Mouse (Mus musculus) left cerebral cortex, adult 2 months (tissue): ENCODE results near the gene Cog1. TPM values are rescaled to one million over a fixed set of nuclear protein-coding genes. Genes with fewer than 3 reads are reported as not detected.

Experiments used
- DNase-seq, 2 experiments: peaks; one replicate each; pipeline ENCODE4 v3.0.0; 2021 to 2022; ENCODE audit warnings: low spot score in 2 of 2, mixed read lengths in 1 of 2; ENCODE audit errors: extremely low spot score in 1 of 2
- H3K27ac ChIP-seq: fragments of 200-600 bp; 2 replicates; pipeline ENCODE4 v1.8.1; 2022
- H3K4me3 ChIP-seq: fragments of 200-600 bp; 2 replicates; pipeline ENCODE4 v1.8.1; 2022
- CTCF ChIP-seq: fragments of 200-600 bp; IDR thresholded peaks from 2 replicates; pipeline ENCODE4 v1.8.1; 2022; ENCODE audit warnings: antibody characterized with exemption, mild to moderate bottlenecking, moderate library complexity
- intact Hi-C: fragments of 180-260 bp; cut with DNase I; formaldehyde crosslinking; loops from one replicate; pipeline ENCODE4 v1.15.1; 2025
- long read RNA-seq, 2 experiments: library from polyadenylated mRNA; stranded (forward); transcript quantifications; one replicate each; pipeline ENCODE4 v2.0.0; 2021; ENCODE audit warnings: borderline mapping rate in 2 of 2
- total RNA-seq, 2 experiments: library from RNA; stranded (reverse); gene quantifications; 2 replicates each; pipeline ENCODE4 v1.2.3; 2021

Gene Cog1
- 10 to 100 TPM; 50.3 to 52.3 TPM for total RNA-seq
- long read RNA-seq, experiment 1, transcript Cog1-201 (14 exons, 3,935 nt) = major isoform, 80 of 148 reads
- long read RNA-seq, experiment 1, partial matches to known transcripts = 21 of 148 reads
- long read RNA-seq, experiment 1, other reads (novel, unspliced or antisense) = 47 of 148 reads
- long read RNA-seq, experiment 2, transcript Cog1-201 (14 exons, 3,935 nt) = major isoform, 38 of 129 reads
- long read RNA-seq, experiment 2, partial matches to known transcripts = 38 of 129 reads
- long read RNA-seq, experiment 2, other reads (novel, unspliced or antisense) = 53 of 129 reads

- H3K4me3 ChIP-seq = peak within 1 kb of the TSS; percentile 99
- intact Hi-C loops = loop anchor here (1.0 to 2.0 kb wide), 2 partner anchors 35 to 162 kb away; partner anchors contain the start of genes D11Wsu47e and Fam104a
- no peak for TF ChIP-seq CTCF
- no peak for DNase-seq
- peak within 1 kb of the TSS; percentile 99 for H3K27ac ChIP-seq
Measured at GRCm38 (mm10) chr11:113648690-113649352, at the start of gene Cog1. Cog1 (plus strand) TSS chr11:113649169.

GRCm38 (mm10) chr11:113600526-113601245, 48.3 kb upstream of the Cog1 start:
- intact Hi-C loops = no loop called here
- Histone ChIP-seq H3K27ac (no peak overlapping the region), H3K4me3 (no peak overlapping the region)
- DNase-seq = no peak
- no peak for TF ChIP-seq CTCF

DNA sequence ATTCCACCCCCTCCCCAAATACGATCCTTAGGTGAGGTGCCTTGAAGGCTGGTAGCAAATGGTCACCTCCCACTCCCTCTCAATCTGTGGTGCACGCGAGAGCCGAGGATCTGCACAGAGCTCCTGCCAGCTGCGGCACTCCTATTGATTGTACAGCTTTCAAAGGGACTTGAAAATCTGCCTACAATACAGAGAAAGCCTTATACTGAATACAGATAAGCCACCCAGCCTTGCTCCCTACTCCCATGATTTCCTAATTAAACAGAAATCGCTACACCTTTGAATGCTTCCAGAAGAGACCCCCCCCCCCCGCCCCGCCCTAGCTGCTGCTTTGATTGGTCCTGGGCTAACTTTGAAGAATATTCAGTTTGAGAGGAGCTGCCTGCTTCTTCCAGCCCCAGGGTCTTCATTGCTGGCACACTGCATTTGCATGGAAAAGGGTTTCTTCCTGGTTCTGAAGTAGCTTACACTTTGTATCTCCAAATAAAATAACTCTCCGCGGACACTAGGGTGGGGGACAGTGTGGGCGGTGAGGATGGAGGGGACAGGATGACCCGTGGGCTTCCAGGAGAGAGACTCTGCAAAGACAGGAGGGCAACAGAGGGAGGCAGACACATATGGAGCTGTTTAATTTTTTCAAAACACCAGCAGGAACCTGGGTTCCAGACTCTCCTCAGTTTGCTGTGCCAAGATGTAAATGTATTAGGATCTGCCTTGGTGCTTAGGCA, 47.2 kb upstream of the Cog1 start:
- Histone ChIP-seq H3K4me3 (no peak overlapping the region), H3K27ac (no peak overlapping the region)
- no peak for TF ChIP-seq CTCF
- intact Hi-C loops = no loop called here
- DNase-seq = no peak

DNA sequence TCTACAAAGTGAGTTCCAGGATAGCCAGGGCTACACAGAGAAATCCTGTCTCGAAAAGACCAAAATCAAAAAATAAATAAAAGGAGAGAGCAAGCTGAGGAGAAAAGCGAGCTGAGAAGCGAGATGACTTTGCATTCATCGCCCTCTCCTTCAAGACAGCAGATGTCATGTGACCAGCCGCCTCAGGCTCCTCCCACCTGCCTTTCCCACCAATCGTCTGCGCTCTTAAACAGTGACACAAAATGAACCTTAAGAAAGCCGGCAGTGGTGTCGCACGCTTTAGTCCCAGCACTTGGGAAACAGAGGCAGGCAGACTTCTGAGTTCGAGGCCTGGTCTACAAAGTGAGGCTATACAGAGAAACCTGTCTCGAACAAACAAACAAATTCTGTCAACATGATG, 41.4 kb upstream of the Cog1 start:
- DNase-seq = no peak
- TF ChIP-seq CTCF = no peak
- intact Hi-C loops = no loop called here
- no peak overlapping the region for H3K4me3 ChIP-seq
- no peak overlapping the region for H3K27ac ChIP-seq

DNA sequence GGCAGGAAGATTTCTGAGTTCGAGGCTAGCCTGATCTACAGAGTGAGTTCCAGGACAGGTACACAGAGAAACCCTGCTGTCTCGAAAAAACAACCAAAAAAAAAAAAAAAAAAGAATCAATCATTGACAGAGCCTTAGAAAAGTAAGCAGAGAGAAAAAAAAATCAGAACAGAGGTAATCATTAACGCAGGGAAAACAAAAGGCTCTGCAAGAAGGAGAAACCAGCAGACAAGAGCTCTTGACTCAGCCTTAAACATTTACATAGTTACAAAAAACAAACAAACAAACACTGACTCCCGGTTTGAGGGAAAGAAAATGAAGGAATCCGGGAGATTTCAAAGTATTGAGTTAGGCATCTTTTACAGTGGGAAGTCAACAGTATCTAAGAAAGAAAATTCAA, 39.4 kb upstream of the Cog1 start:
- Histone ChIP-seq H3K27ac (no peak overlapping the region), H3K4me3 (no peak overlapping the region)
- DNase-seq = no peak
- no peak for TF ChIP-seq CTCF
- intact Hi-C loops = no loop called here

- no peak for TF ChIP-seq CTCF
Measured at GRCm38 (mm10) chr11:113610266-113610665, 38.7 kb upstream of the Cog1 start.

DNA sequence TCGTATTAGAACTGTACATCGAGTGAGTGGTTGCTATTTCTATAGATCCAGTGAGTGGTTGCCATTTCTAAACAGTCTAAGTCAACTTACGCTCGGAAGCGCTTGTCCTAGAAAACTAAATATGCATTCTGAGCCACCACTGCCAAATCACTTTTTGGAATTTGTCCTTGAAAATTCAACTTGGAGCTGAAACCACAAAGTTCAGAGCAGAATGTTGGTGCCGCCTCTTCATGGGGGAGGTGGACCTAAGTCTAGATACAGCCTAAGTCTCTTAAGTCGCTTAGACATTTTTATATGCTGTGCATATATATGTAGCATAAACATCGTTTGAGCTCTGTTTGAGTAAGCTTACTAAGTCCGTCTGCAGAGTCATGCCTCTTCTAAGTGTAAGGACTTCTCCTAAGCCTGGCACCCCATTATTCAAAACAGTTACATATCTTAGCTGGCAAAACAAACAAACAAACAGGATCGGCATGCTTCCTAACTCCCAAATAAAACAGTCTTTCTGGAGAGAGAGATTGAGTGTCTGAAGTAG, 37.8 kb upstream of the Cog1 start:
- Histone ChIP-seq H3K4me3 (no peak overlapping the region), H3K27ac (peak overlapping the region; percentile 45)
- DNase-seq = no peak
- TF ChIP-seq CTCF = no peak
- intact Hi-C loops = loop anchor here (5.0 to 10.0 kb wide), 3 partner anchors 44 to 436 kb away; no protein-coding TSS in a partner anchor

More at GRCm38 (mm10) chr11:113610266-113610665, 38.7 kb upstream of the Cog1 start:
- intact Hi-C loops = loop anchor here (5.0 to 10.0 kb wide), 3 partner anchors 43 to 435 kb away; no protein-coding TSS in a partner anchor
- no peak for DNase-seq
- no peak overlapping the region for H3K4me3 ChIP-seq
- H3K27ac ChIP-seq = no peak overlapping the region

- Histone ChIP-seq H3K4me3 (no peak overlapping the region; the same call in 1 of the 2 replicates), H3K27ac (peak overlapping the region; percentile 45)
- TF ChIP-seq CTCF = peak; percentile 85
- intact Hi-C loops = loop anchor here (1.0 to 10.0 kb wide), 4 partner anchors 45 to 437 kb away; no protein-coding TSS in a partner anchor
- DNase-seq = peak in 1 of 2 experiments; percentile 53
Measured at GRCm38 (mm10) chr11:113611664-113612611, 37.0 kb upstream of the Cog1 start.

DNA sequence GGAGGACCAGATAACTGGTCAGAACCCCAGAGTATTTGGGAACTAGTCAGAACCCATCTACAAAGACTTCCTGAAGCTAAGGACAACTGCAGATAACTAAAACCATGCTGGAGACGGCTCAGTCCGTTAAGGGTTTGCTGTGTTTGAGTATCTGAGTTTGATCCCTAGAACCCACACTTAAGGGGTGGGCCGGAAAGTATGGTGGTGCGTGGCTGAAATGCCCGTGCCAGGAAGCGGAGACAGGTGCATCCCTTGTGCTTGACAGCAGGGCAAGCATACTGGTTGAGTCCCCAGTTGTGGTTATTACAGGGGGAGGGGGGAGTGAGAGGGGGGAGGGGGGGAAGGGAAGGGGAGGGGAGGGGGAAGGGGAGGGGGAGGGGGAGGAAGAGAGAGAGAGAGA, 34.5 kb upstream of the Cog1 start:
- Histone ChIP-seq H3K4me3 (no peak overlapping the region), H3K27ac (no peak overlapping the region)
- TF ChIP-seq CTCF = no peak
- DNase-seq = no peak
- intact Hi-C loops = loop anchor here (5.0 to 10.0 kb wide), 3 partner anchors 47 to 440 kb away; no protein-coding TSS in a partner anchor
